Mouse (Mus musculus): ENCODE data around the gene Rpl13a. TPM values are rescaled to one million over a fixed set of nuclear protein-coding genes. Genes with fewer than 3 reads are reported as not detected.
"Not testable (repeated sequence)": the region's sequence is repeated elsewhere in the genome, so short reads cannot be mapped to it uniquely, and the experiment has no call there.

The Rpl13a gene
- total RNA-seq, 2 experiments from 2014 or later: 614 to 796 TPM

- DNase-seq (ENCODE audit: low spot score in 2 of 2): peak; percentile 98 to 99
Observed at GRCm38 (mm10) chr7:45124224-45125143, 4.1 kb downstream of the Rpl13a start, which contains the start of gene Rps11. Gene Rps11, minus strand, starts transcription at chr7:45124439.

GRCm38 (mm10) chr7:45123186-45123570 lies 5.4 kb downstream of the Rpl13a start:
- no peak for DNase-seq (ENCODE audit: low spot score in 2 of 2)
- intact Hi-C loops (cut with DNase I): loop anchor here (5.0 kb wide), 1 partner anchor 41 kb away; no protein-coding TSS in a partner anchor

More at GRCm38 (mm10) chr7:45124224-45125143, 4.1 kb downstream of the Rpl13a start, which contains the start of gene Rps11:
- intact Hi-C loops (cut with DNase I): loop anchor here (5.0 kb wide), 1 partner anchor 42 kb away; no protein-coding TSS in a partner anchor

GRCm38 (mm10) chr7:45122561-45123185 lies 5.9 kb downstream of the Rpl13a start:
- intact Hi-C loops (cut with DNase I): loop anchor here (5.0 kb wide), 1 partner anchor 40 kb away; no protein-coding TSS in a partner anchor
- no peak for DNase-seq (ENCODE audit: low spot score in 2 of 2)

GRCm38 (mm10) chr7:45121966-45122365 lies 6.6 kb downstream of the Rpl13a start:
- no peak for DNase-seq (ENCODE audit: low spot score in 2 of 2)
- intact Hi-C loops (cut with DNase I): loop anchor here (5.0 kb wide), 1 partner anchor 40 kb away; no protein-coding TSS in a partner anchor

- intact Hi-C loops (cut with DNase I): loop anchor here (5.0 kb wide), 1 partner anchor 39 kb away; no protein-coding TSS in a partner anchor
- DNase-seq (ENCODE audit: low spot score in 2 of 2): no peak
Observed at GRCm38 (mm10) chr7:45121404-45121803, 7.2 kb downstream of the Rpl13a start.

- DNase-seq (ENCODE audit: low spot score in 2 of 2): no peak
- intact Hi-C loops (cut with DNase I): loop anchor here (5.0 kb wide), 1 partner anchor 38 kb away; no protein-coding TSS in a partner anchor
Observed at GRCm38 (mm10) chr7:45119780-45120709, 8.5 kb downstream of the Rpl13a start.

- DNase-seq (ENCODE audit: low spot score in 2 of 2): no peak
- intact Hi-C loops (cut with DNase I): no loop called here
Observed at GRCm38 (mm10) chr7:45118336-45118735, 10.2 kb downstream of the Rpl13a start.

- no peak for DNase-seq (ENCODE audit: low spot score in 2 of 2)
- intact Hi-C loops (cut with DNase I): no loop called here
Observed at GRCm38 (mm10) chr7:45117566-45117965, 11.0 kb downstream of the Rpl13a start.

- intact Hi-C loops (cut with DNase I): no loop called here
- no peak for DNase-seq (ENCODE audit: low spot score in 2 of 2)
Observed at GRCm38 (mm10) chr7:45113476-45113875, 15.1 kb downstream of the Rpl13a start.

GRCm38 (mm10) chr7:45112529-45112928 lies 16.0 kb downstream of the Rpl13a start:
- intact Hi-C loops (cut with DNase I): no loop called here

GRCm38 (mm10) chr7:45111940-45112339 lies 16.6 kb downstream of the Rpl13a start:
- no peak for DNase-seq (ENCODE audit: low spot score in 2 of 2)
- intact Hi-C loops (cut with DNase I): no loop called here

More at GRCm38 (mm10) chr7:45112529-45112928, 16.0 kb downstream of the Rpl13a start:
- no peak for DNase-seq (ENCODE audit: low spot score in 2 of 2)

GRCm38 (mm10) chr7:45110089-45110488 lies 18.5 kb downstream of the Rpl13a start:
- intact Hi-C loops (cut with DNase I): not testable (repeated sequence)

GRCm38 (mm10) chr7:45107052-45107645 lies 21.4 kb downstream of the Rpl13a start:
- intact Hi-C loops (cut with DNase I): no loop called here

More at GRCm38 (mm10) chr7:45110089-45110488, 18.5 kb downstream of the Rpl13a start:
- not testable (repeated sequence) for DNase-seq (ENCODE audit: low spot score in 2 of 2)

GRCm38 (mm10) chr7:45106441-45106840 lies 22.1 kb downstream of the Rpl13a start:
- DNase-seq (ENCODE audit: low spot score in 2 of 2): no peak
- intact Hi-C loops (cut with DNase I): no loop called here

More at GRCm38 (mm10) chr7:45107052-45107645, 21.4 kb downstream of the Rpl13a start:
- DNase-seq (ENCODE audit: low spot score in 2 of 2): no peak

GRCm38 (mm10) chr7:45105491-45105890 lies 23.1 kb downstream of the Rpl13a start:
- intact Hi-C loops (cut with DNase I): no loop called here
- no peak for DNase-seq (ENCODE audit: low spot score in 2 of 2)

- intact Hi-C loops (cut with DNase I): no loop called here
Observed at GRCm38 (mm10) chr7:45104941-45105340, 23.6 kb downstream of the Rpl13a start.

GRCm38 (mm10) chr7:45103652-45104180 lies 24.8 kb downstream of the Rpl13a start, which contains the start of gene Fcgrt:
Gene Fcgrt, minus strand, starts transcription at chr7:45103851.
- peak; percentile 18 to 33 for DNase-seq (ENCODE audit: low spot score in 2 of 2)
- intact Hi-C loops (cut with DNase I): no loop called here

More at GRCm38 (mm10) chr7:45104941-45105340, 23.6 kb downstream of the Rpl13a start:
- no peak for DNase-seq (ENCODE audit: low spot score in 2 of 2)

GRCm38 (mm10) chr7:45102940-45103585 lies 25.5 kb downstream of the Rpl13a start:
- no peak for DNase-seq (ENCODE audit: low spot score in 2 of 2)
- intact Hi-C loops (cut with DNase I): no loop called here

Measured in left cerebral cortex, postnatal 36 days (tissue).